Mouse (Mus musculus) left cerebral cortex, postnatal 36 days (tissue): ENCODE data around the gene Robo2. TPM values are rescaled to one million over a fixed set of nuclear protein-coding genes. Genes with fewer than 3 reads are reported as not detected.

ENCODE experiments used
- DNase-seq, 2 experiments: peaks; one replicate each; pipeline ENCODE4 v3.0.0; 2021 to 2022; ENCODE audit warnings: low spot score in 2 of 2, mixed read lengths in 1 of 2
- intact Hi-C: fragments of 180-260 bp; cut with DNase I; formaldehyde crosslinking; loops from one replicate; pipeline ENCODE4 v1.15.1; 2025
- microRNA-seq: library from miRNA; unstranded; fragments of <30 nt; microRNA quantifications from one replicate; pipeline ENCODE4 v1.2.0, GENCODE M21; 2022
- total RNA-seq, 2 experiments: library from RNA; stranded (reverse); gene quantifications; 2 replicates each; pipeline ENCODE4 v1.2.3; 2021

Robo2 gene
- total RNA-seq, 2 experiments from 2014 or later: 131 to 153 TPM

GRCm38 (mm10) chr16:73870296-73870695 is 541.3 kb downstream of the Robo2 start:
- DNase-seq: no peak
- intact Hi-C loops: no loop called here

GRCm38 (mm10) chr16:73869527-73870212 is 542.0 kb downstream of the Robo2 start:
- DNase-seq: no peak
- intact Hi-C loops: no loop called here

DNA sequence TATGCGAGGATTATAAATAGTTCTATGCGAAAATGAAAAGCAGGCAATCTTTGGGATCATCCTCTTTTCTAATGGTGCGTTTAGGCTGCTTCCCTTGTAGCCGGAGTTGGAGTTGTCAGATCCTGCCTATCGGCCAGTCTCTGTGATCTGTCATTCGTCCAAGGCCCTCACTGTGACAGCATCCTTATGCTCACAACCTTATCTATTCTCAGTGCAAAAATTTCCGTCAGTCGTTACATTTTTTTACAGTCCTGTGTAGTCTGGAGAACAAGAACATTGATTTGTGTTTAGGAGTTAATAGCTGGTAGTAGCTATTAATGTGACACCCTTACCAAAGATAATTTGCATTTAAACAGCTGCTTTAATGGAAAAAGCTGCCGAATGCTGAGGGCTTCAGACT is 547.0 kb downstream of the Robo2 start:
- intact Hi-C loops: no loop called here
- no peak for DNase-seq

- DNase-seq: no peak
- intact Hi-C loops: no loop called here
These were observed 547.9 kb downstream of the Robo2 start for GRCm38 (mm10) chr16:73863748-73864147.

DNA sequence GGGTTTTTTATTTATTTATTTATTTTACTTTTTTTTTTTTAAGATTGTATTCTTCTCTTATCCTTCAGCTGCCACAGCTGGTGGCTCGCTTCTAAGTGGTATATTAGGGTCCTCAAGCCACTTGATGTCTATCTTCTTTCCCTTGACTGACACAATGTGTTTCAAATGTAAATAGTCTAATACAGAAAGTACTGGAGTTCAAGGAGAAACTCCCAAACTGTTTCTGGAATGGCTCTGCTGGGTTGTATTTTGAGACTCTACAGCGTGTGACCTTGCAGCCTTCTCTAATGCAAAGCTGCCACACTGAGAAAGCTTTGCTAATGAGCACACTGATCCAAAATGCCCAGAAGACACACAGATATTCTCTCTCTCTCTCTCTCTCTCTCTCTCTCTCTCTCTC is 552.9 kb downstream of the Robo2 start:
- no peak for DNase-seq
- intact Hi-C loops: no loop called here

- intact Hi-C loops: no loop called here
- DNase-seq: no peak
These were observed 555.8 kb downstream of the Robo2 start for GRCm38 (mm10) chr16:73855821-73856220.

Small RNA genes within 50 kb of the gene (microRNA-seq; reads per million reads assigned to microRNA genes)
- not detected for gene Gm24272
- gene Mir691: not detected
